Mouse (Mus musculus) 3134 (cell line): ENCODE data around the gene Sult6b1.

Experiments
- DNase-seq: peaks from one replicate; pipeline ENCODE4 v3.0.0-alpha.2; 2011; ENCODE audit warnings: low spot score; ENCODE audit not compliant: insufficient read length; ENCODE audit errors: extremely low read depth

The Sult6b1 gene

GRCm38 (mm10) chr17:78885286-78886065 lies 21.3 kb downstream of the Sult6b1 start:
- no peak for DNase-seq

- DNase-seq: no peak
Measured at GRCm38 (mm10) chr17:78883291-78883690, 23.5 kb downstream of the Sult6b1 start.

- DNase-seq: peak; percentile 92
Measured at GRCm38 (mm10) chr17:78882401-78883112, 24.2 kb downstream of the Sult6b1 start, which contains the start of gene Eif2ak2. Gene Eif2ak2 (minus strand): TSS chr17:78882573.

GRCm38 (mm10) chr17:78881878-78882304 lies 24.9 kb downstream of the Sult6b1 start:
- no peak for DNase-seq

- DNase-seq: no peak
Measured at GRCm38 (mm10) chr17:78873886-78874285, 32.9 kb downstream of the Sult6b1 start.

DNA sequence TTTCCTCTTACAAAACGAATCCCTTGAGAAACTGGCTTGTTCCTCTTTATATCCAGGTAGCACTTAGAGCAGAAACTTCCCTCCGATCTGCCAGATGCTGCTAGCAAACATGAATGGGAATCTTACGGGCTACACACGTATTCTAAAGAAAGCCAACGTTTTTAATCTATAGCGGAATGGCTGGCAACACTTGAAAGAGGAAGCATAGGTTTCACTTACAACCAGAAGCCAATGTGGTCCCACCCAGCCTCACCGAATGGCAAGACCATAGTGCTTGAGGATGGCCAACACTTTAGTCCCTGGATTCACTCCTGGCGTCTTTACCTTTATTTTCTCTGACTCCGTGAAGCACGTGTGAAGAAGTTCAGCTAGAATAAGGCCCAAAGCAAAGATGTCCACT lies 50.5 kb downstream of the Sult6b1 start:
- no peak for DNase-seq

- no peak for DNase-seq
Measured at GRCm38 (mm10) chr17:78842271-78842928, 64.4 kb downstream of the Sult6b1 start.

DNA sequence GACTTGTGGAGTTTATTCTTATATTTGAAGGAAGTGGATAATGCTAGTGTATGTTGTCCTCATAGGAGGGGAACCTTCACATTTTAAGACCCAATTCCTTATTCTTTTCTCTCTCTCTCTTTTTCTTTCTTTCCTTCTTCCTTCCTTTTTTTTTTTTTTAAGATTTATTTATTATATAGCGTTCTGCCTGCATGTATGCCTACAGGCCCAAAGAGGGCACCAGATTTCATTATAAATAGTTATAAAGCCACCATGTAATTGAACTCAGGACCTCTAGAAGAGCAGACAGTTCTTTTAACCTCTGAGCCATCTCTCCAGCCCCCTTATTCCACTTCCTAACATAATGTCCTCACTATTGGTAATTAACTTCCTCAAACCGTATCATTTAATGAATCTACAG lies 70.7 kb downstream of the Sult6b1 start:
- peak; percentile 11 for DNase-seq

DNA sequence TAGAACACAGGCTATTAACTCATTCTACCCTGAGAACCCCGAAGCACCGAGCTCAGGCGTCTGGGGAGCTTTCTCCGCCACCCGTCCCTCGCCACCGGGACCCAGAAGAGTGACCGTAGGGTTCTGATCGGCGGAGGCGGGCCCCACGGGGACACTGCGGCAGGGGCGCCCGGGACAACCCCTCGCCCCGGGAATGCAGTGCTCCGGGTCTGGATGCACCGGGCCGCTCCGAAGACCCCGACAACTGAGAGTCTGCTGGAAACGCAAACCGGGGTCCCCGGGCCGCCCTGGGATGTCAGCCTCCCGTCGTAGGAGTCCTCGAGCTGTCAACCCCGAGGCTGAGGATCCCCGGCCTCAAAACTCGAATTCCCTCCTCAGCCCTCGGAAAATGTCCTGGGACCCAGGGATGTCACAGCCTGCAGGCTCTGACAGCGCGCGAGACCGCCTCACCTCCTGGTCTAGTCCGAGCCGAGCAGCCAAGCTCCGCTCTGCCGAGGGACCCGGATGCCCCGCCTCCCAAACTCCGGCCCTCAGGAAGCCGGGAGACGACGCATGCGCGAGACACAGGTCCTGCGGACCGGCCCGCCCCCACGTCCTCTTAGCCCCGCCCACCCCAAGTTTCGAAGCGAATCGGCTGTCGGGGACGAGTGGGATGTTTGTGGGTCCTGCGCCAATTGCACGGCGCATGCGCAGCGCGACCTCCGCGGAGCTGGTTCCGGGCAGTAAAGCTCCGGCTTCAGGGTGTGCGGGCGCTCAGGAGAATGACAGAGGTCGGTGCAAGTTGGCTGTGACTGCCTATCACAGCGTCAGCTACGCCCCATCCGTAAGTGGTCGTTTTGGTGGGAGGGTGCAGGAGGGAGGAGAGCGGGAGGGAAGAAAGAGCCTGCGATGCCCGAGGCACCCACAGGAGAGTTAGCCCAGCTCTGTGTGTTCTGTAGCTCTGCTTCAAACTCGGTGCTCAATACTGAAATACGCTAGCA lies 71.6 kb downstream of the Sult6b1 start, which contains the start of the genes Heatr5b and Gpatch11:
Gene Heatr5b, minus strand, starts transcription at position 509 of the 980 bp plus-strand sequence.
Gene Gpatch11, plus strand, starts transcription at position 712 of the 980 bp plus-strand sequence.
- peak; percentile 99 for DNase-seq
